ENCODE assay signal across 8 mouse cellular contexts in the genomic region with DNA sequence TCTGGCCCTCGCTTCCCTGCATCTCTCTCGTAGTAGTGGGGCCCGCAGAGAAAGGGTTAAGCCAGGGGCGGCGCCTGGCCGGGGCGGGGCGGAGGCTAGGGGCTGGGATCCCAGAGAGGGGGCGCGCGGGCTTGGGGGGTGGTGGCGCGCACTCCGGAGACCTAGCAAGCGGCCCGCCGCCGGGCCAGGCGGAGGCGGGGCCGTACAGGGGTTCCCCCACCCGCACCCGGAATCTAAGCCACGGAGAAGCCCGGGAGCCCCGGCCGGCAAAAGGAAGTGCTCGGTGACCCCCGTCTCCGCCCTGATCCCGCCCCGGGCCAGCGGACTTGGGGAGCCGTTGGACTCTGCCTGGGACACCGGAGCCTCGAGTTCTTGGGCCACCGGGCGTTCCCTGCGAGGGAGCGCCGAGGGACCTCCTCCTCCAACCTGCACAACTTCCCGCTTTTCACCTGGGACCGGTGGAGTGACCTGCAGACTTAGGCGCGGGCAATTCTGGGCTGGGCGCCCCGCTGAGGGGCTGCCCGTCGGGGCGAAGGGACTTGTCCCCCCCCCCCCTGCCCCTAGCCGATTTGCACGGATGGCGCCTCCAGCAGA. TPM values are rescaled to one million over a fixed set of nuclear protein-coding genes. Genes with fewer than 3 reads are reported as not detected.
DNase-seq lines count a peak whose midpoint lies in the region; ATAC-seq and TF ChIP-seq lines count a peak whose summit lies in the region.

No protein-coding gene starts in this region.

- ATAC-seq in kidney, embryonic 14.5 days (ENCODE audit: low FRiP score, low TSS enrichment), result peak; percentile 42
- no peak for ATAC-seq in frontal cortex, adult (ENCODE audit: low TSS enrichment)

- H3K27me3 ChIP-seq in heart, embryonic 10.5 days (ENCODE audit: insufficient read depth, poor library complexity, severe bottlenecking), result no peaks in the 10 kb centered on the region
- H3K27me3 ChIP-seq in kidney, embryonic 14.5 days (ENCODE audit: control insufficient read depth, insufficient read depth, low read length), result no peaks in the 10 kb centered on the region

- H3K27ac ChIP-seq in layer of hippocampus, adult 2 months, result peak overlapping the region; percentile 81
- H3K27ac ChIP-seq in cortical plate, adult 2 months (ENCODE audit: insufficient read depth, low read length), result no peak overlapping the region
- peak overlapping the region; percentile 89 for H3K27ac ChIP-seq in heart, embryonic 10.5 days
- peak overlapping the region; percentile 70 for H3K27ac ChIP-seq in kidney, embryonic 14.5 days (ENCODE audit: low read depth, low read length)

- H3K4me3 ChIP-seq in layer of hippocampus, adult 2 months, result peak overlapping the region; percentile 64
- H3K4me3 ChIP-seq in cortical plate, adult 2 months (ENCODE audit: insufficient read depth, low read length), result peak overlapping the region; percentile 30
- H3K4me3 ChIP-seq in heart, embryonic 10.5 days, result peak overlapping the region; percentile 70
- peak overlapping the region; percentile 75 for H3K4me3 ChIP-seq in kidney, embryonic 14.5 days (ENCODE audit: low read length)

- WGBS in heart, embryonic 10.5 days, result 1% methylated on average over 52 of the region's 53 CpGs
- under 1% methylated on average over 52 of the region's 53 CpGs for WGBS in kidney, embryonic 14.5 days

- peak overlapping the region; percentile 76 for H3K9ac ChIP-seq in kidney, embryonic 14.5 days (ENCODE audit: low read depth, low read length)

- H3K36me3 ChIP-seq in heart, embryonic 10.5 days, result peaks cover 19% of the 10 kb centered on the region
- H3K36me3 ChIP-seq in kidney, embryonic 14.5 days (ENCODE audit: control insufficient read depth, insufficient read depth, low read length), result peaks cover 2% of the 10 kb centered on the region; the same call in 1 of the 2 replicates

- no peak for TF ChIP-seq POLR2A in cortical plate, adult 2 months (IDR thresholded peaks at IDR 0.05; ENCODE audit: extremely low read depth, insufficient read depth, low read length)

- H3K4me2 ChIP-seq in kidney, embryonic 14.5 days (replicated peaks; ENCODE audit: low read depth, low read length), result peak overlapping the region; percentile 99

- peak in 1 of 2 experiments; percentile 51 for DNase-seq in layer of hippocampus, adult 2 months (ENCODE audit: low spot score in 2 of 2)
- no peak for DNase-seq in layer of hippocampus, postnatal 36 days
- no peak for DNase-seq in heart, embryonic 10.5 days (ENCODE audit: low spot score)
- peak; percentile 94 for DNase-seq in lung, postnatal 10 days
- DNase-seq in spleen, postnatal 4 days (ENCODE audit: low spot score in 2 of 2), result peak; percentile 67 to 81

- no peak for TF ChIP-seq CTCF in layer of hippocampus, adult 2 months (conservative IDR thresholded peaks at IDR 0.05)
- no peak for TF ChIP-seq CTCF in cortical plate, adult 2 months (IDR thresholded peaks at IDR 0.05; ENCODE audit: extremely low read depth, insufficient read depth, low read length)

- peaks cover 8% of the 10 kb centered on the region for H3K4me1 ChIP-seq in cortical plate, adult 2 months (ENCODE audit: control insufficient read depth, insufficient read depth, low read length)
- peaks cover 83% of the 10 kb centered on the region for H3K4me1 ChIP-seq in heart, embryonic 10.5 days
- H3K4me1 ChIP-seq in kidney, embryonic 14.5 days (ENCODE audit: control insufficient read depth, insufficient read depth, low read length), result peaks cover 68% of the 10 kb centered on the region

- H3K9me3 ChIP-seq in heart, embryonic 10.5 days, result no peaks in the 10 kb centered on the region
- no peaks in the 10 kb centered on the region for H3K9me3 ChIP-seq in kidney, embryonic 14.5 days (ENCODE audit: control insufficient read depth, low read length)

RNA-seq across cellular contexts. Expression of a gene that starts 22.4 kb away (rescaled TPM):
- 1 to 10 TPM; 1.3 to 2.0 TPM for total RNA-seq in layer of hippocampus, adult 2 months (2021)
- 1 to 10 TPM in 1 of 2 experiments, under 1 TPM in 1; 0.96 to 1.1 TPM for total RNA-seq in layer of hippocampus, postnatal 36 days (2021)
- polyA plus RNA-seq in cortical plate, adult 2 months (2012; rRNA removed), result 3.4 and 3.5 TPM in 2 replicates
- 1.0 and 1.1 TPM in 2 replicates for polyA plus RNA-seq in heart, embryonic 10.5 days (2016; fragmentation: Nextera tagmentation; extraction: Ambion mirVana)
- 0.64 TPM in 1 of 2 replicates, not detected in the other for polyA plus RNA-seq in kidney, embryonic 14.5 days (2014; fragmentation: Nextera tagmentation; extraction: Ambion mirVana)

RNA-seq across cellular contexts. Expression of a gene that starts 32.8 kb away (rescaled TPM):
- 10 to 100 TPM; 15.4 to 19.0 TPM for total RNA-seq in layer of hippocampus, adult 2 months (2021)
- 10 to 100 TPM; 18.5 to 18.7 TPM for total RNA-seq in layer of hippocampus, postnatal 36 days (2021)
- 6.3 and 6.8 TPM in 2 replicates for polyA plus RNA-seq in cortical plate, adult 2 months (2012; rRNA removed)
- 30.4 and 36.9 TPM in 2 replicates for polyA plus RNA-seq in heart, embryonic 10.5 days (2016; fragmentation: Nextera tagmentation; extraction: Ambion mirVana)
- polyA plus RNA-seq in kidney, embryonic 14.5 days (2014; fragmentation: Nextera tagmentation; extraction: Ambion mirVana), result 27.7 and 36.7 TPM in 2 replicates

RNA-seq across cellular contexts. Expression of a gene that starts 52.8 kb away (rescaled TPM):
- under 1 TPM; 0.52 to 0.64 TPM for total RNA-seq in layer of hippocampus, adult 2 months (2021)
- total RNA-seq in layer of hippocampus, postnatal 36 days (2021), result under 1 TPM; 0.50 to 0.88 TPM
- 0.40 and 0.56 TPM in 2 replicates for polyA plus RNA-seq in cortical plate, adult 2 months (2012; rRNA removed)
- 39.3 and 47.7 TPM in 2 replicates for polyA plus RNA-seq in heart, embryonic 10.5 days (2016; fragmentation: Nextera tagmentation; extraction: Ambion mirVana)
- polyA plus RNA-seq in kidney, embryonic 14.5 days (2014; fragmentation: Nextera tagmentation; extraction: Ambion mirVana), result 32.5 and 44.1 TPM in 2 replicates

Comparison
In these comparisons a context has a peak if more than half of its experiments do, and no peak if none do; other contexts are left out.
1. DNase-seq: peak in lung, postnatal 10 days (single experiment) and spleen, postnatal 4 days (2 of 2); none in layer of hippocampus, postnatal 36 days (0 of 2) and heart, embryonic 10.5 days (single experiment).
2. RNA of a gene that starts 52.8 kb away (polyA plus RNA-seq): 39.3 to 47.7 TPM in heart, embryonic 10.5 days and 32.5 to 44.1 TPM in kidney, embryonic 14.5 days; 0.40 to 0.56 TPM in cortical plate, adult 2 months; every median in the first group is over 10 times any median in the second.
3. Peak in every context shown above with its lines, with median percentiles within 50 percentile points of each other: H3K4me3 ChIP-seq.